Mouse (Mus musculus) MN1 (cell line): ENCODE measurements around the gene Arhgap9.
A peak's percentile ranks its signal among the peaks of the same experiment; 100 is the strongest.
"Not testable (repeated sequence)": the region's sequence is repeated elsewhere in the genome, so short reads cannot be mapped to it uniquely, and the experiment has no call there.

ENCODE experiments used
- DNase-seq: peaks from one replicate; pipeline ENCODE4 v3.0.0-alpha.2; 2016; ENCODE audit warnings: low spot score

Gene Arhgap9

DNA sequence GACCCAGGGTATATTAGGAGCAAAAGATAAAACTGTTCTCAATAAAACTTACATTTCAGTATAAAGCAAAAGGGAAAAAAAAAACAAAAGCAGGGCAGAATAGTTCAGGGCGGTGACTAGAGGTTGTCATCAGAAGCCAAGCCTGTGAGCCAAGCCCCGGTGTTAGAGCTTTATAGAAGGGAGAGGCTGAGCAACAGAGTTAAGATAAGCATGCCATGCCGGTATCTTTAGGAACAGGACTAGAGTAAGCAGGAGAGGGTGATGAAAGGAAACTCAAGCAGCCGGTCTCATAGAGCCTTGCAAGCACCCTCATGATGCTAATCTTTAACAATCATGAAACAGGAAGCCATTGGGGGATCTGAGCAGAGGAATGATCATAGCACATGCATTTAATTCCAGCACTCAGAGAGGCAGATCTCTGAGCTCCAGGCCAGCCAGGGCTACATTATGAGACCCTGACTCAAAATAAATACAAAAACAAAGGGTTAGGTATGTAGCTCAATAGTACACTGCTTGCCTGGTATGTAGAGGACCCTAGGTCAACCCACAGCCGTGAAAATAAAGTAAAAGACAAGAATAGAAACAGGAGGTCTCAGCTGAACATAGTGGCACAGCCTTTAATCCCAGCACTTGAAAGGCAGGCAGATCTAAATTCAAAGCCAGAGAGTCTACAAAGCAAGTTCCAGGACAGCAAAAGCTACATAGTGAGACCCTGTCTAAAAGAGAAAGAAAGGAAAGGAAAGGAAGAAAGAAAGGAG lies 29.7 kb upstream of the Arhgap9 start:
- peak; percentile 54 for DNase-seq

DNA sequence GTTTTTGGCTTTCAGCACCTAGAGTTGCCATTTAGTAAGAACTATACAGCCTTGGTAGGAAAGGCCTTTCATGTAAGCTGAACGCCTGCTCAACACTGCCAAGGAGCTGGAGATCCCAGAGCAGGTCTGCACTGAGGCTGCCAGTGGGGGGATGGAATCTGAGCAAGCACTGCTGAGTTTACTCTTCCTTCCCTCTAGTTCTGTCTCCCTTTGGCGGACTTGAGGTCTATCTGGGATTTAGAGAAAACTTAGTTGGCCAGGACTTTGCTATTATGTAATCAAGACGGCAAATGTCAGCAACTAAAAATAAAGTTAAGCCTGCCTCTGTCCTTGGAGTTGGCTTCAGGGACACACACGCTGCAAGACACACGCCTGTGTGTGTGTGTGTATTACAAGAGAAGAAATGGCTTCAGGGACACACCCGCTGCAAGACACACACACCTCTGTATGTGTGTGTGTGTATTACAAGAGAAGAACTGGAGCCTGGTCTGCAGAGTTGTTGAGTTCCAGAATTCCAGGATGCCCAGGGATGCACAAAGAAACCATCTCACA lies 28.7 kb upstream of the Arhgap9 start:
- no peak for DNase-seq

DNA sequence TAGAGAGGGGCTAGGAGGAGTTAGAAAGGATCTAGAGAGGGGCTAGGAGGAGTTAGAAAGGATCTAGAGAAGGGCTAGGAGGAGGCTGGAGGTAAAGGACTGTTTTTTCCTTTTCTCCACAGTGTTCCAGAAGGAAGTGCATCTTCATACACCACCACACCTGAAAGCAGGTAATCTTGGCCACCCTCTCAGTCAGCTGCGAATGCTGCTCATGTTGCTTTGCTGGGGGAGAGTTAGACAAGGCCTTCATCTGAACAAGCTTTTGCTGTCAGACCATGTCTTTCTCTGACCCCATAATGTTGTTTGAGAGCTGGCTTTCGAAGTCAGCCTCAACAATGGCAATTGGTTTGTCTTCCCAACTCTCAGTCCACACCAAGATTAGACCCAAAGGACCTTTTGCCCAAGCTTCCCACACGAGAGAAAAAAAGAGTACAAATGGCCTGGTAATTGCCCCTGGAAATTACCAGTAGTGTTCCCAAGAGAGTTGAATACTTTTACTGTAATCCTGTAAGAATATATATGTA lies 28.1 kb upstream of the Arhgap9 start:
- no peak for DNase-seq

DNA sequence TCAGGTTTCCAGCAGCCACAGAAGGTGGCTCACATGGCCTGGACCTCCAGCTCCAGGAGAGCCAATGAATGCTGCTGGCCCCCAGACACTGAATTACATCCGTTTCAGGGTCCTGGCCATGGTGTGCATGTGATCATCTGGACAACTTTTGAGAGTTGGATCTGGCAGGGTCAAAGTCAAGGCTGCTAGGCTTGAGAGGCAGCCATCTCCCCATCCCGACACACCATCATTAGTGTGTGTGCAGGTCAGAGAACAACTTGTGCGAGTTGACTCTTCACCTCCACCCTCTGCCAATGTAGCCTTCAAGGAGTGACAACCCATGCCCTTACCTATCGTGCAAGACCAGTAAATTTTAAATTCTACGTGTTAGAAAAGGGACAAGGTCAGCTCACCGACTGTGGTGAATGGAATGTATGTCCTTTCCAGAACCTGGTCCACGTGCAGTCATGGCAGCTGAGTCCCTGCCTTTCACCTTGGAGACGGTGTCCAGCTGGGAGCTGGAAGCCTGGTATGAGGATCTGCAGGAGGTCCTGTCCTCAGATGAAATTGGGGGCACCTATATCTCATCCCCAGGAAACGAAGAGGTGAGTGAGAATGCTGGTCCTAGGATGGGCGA lies 26.8 kb upstream of the Arhgap9 start:
- no peak for DNase-seq

DNA sequence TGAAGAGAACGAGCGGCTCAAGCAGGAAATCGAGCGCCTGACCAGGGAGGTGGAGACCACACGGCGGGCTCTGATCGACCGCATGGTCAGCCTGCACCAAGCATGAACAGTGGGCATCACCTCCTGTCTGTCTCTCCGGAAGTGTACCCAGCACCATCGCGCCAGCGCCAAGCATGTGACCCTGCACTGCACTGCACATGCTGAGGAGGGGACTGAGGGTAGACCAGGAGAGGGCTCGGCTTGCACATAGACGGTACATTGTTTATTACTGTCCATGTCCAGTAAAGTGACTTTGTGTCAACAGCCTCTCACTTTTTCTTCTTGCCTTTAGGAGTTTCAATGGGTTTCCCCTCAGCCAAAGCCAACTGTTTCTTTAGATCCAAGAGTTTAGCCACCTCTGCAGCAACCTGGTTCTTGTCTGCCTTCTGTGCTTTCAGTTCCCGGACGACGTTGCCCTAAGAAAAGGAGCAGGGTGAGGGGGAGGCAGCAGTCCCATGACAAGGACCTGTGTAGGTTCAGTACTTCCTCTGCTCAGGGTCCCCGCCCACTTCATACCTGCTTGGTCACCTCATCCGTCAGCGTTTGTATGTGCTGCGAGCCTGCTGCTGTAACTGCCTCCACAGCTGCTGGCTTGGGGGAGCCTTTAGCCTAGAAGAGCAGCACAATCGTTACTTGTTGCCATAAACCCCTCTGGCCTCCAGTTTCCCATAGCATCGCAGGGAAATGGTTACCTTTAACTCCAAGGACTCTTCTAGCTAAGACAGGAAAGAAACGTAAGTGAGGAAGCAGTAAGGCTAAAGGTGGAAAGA lies 25.6 kb upstream of the Arhgap9 start:
- DNase-seq: no peak

DNA sequence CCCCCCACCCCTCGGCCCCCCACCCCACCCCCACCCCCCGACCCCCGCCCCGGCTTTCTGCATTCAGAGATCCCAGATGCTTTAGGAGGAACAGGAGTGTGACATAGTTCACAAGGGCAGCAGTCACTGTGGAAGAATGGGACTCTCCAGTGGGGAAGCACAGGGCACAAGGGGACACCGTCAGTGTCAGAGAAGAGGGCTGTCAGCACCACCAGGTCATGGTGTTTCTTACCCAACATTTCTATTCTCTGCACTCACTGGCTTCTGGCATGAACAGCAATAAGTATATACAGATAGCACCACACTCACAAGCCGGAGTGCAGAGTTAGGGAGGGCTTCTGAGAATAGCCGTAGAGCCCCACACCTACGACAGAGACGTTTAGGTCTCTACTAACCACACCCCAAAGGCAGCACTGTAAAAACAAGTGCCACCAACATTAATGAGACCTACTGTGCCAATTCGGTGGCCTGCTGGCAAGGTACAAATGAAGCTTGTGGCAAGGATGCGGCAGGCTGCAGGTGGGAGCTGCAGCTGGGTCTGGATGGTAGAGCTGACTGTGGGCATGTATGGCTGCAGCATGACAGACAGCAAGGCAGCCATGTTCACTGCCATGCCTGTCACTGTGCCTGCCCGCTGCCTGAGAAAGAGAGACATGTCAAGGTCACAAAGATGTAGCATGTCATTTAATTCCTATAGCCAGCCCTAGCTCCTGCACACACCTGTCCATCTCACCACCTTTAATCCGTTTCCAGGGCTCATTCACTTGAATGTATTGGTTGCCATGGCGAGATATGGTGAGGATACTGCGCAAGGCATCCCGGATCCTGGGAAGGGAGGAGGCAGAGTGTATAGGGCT lies 24.5 kb upstream of the Arhgap9 start:
- DNase-seq: no peak

DNA sequence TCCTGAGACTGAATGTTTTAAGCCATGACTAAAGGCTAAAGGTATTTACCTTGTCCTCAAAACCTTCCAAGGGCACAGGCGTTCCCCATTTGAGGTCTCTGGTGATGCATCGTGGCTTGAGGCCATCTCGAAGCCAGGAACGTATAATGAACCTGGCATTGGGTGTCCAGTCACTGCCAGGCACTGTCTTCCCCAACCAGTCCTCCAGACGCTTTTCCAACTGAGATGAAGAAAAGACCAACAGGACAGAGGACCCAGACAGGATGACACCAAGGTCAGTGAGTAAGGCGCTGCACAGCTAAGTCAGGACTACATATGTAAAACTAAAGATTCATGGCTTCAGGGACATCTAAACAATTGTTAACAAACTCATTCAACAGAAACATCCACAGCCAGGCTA lies 21.4 kb upstream of the Arhgap9 start:
- no peak for DNase-seq

DNA sequence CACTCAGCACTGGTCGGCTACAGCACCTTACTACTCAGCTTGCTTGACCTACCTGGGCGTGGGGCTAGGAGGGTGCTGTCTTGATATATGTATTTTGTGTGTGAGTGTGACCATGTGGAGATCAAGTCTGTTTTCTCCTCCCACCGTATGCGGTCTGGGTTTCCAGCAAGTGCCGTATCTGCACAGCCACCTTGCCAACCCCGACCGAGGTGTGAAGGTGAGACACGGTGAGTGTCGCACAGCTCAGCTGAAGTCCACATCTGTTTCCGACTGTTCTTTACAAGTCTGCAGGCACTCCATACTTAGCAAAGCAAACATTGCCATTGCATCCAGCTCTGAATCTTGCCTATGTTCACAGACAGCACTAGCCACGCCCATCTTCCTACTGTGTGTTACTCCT lies 18.6 kb upstream of the Arhgap9 start:
- no peak for DNase-seq

DNA sequence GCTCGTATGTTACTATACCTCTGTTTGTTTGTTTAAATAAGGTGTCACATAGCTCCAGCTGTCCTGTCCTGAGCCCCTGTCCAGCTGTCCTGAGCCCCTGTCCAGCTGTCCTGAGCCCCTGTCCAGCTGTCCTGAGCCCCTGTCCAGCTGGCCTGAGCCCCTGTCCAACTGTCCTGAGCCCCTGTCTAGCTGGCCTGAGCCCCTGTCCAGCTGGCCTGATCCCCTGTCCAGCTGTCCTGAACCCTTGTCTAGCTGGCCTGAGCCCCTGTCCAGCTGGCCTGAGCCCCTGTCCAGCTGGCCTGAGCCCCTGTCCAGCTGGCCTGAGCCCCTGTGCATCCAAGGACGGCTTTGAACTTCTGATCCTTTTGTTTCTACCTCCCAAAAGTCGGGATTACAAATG lies 12.6 kb upstream of the Arhgap9 start:
- DNase-seq: not testable (repeated sequence)

DNA sequence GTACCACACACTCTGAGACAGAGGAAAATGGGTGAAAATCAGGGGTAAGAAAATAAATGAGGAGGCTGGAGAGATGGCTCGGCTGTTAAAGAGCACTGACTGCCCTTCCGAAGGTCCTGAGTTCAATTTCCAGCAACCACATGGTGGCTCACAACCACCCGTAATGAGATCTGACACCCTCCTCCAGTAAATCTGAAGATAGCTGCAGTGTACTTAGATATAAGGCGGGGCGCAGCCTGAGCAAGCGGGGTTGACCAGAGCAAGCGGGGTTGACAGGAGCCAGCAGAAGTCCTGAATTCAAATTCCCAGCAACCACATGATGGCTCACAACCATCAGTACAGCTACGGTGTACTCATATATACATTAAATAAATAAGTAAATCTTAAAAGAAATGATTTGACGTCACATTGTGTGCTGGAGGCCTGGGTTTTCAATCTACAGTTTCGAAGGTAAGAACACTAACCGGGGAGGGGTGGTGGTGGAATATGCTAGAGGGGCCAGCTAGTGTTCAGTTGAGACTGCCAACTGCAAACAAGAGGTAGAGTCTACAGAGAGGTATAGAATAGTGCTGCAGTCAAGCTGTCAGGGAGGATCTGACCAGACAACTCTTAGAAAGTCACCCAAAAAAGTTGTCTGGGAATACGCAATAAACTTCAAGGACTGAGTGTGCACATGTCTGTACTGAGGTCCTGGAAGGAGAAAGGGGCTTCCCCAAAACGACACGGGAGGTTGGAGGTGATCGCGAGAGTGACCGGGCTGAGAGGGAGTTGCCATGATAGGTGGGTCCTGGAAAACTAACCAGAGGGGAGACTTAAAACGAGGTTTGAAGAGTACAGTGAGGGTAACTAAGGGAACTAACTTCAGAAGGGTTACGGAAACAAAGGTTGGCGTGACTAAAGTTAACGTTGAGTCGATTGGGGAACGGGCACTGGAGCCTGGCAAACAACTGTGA lies 11.0 kb upstream of the Arhgap9 start:
- peak; percentile 95 for DNase-seq

DNA sequence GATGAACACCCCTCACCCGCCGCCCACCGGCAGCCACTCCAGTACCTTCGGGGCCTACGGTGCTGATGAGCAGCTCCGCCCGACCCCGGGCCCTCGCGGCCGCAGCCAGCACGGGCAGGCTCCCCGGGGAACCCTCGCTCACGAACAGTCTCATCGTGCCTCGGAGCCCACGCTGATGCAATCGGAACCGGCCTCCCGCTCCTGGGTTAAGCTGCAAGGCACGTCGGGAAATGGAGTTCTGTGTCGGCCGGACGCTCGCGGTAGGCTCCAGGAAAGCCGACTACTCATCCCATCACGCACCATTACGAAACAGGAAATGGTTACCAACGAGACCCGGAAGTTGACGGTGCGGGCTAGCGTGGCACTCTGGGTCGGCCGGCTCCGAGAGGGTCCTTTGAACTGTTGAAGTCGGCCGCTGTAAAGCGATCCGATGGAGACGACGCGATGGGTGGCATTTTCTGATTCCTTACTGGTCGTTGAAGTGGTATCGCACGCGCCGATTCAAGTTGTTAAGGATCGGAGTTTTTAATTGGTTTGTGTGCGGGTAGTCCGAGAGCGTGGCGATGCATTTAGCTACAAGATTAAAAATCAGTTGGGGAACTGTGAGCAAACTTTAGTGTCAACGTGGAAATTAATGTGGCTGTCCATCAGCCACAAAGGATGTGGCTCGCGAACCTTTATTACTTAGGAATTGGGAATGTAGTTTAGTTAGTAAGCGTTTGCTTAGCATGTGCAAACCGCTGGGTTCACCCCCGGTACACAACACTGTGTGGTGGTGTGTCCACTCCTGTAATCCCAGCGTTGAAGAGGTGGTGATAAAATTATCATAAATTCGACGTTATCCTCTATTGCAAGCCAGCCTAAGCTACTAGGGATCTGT lies 10.0 kb upstream of the Arhgap9 start, which contains the start of gene Mars:
Mars (minus strand) TSS at position 311 of the 880 bp plus-strand sequence.
- DNase-seq: peak; percentile 99

DNA sequence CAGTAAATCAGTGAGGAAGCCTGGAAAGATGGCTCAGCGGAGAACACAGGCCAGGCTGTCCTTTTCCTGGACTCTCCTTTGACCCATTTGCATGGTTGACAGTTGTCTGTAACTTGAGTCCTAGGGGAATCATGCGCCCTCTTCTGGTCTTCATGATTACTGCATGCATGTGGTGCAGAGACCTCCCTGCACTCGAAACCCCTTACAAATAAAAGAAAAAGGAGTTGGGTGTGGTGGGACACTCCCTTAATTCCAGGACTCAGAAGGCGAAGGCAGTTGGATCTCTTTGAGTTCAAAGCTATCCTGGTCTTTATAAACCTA lies 9.4 kb upstream of the Arhgap9 start:
- peak; percentile 96 for DNase-seq

DNA sequence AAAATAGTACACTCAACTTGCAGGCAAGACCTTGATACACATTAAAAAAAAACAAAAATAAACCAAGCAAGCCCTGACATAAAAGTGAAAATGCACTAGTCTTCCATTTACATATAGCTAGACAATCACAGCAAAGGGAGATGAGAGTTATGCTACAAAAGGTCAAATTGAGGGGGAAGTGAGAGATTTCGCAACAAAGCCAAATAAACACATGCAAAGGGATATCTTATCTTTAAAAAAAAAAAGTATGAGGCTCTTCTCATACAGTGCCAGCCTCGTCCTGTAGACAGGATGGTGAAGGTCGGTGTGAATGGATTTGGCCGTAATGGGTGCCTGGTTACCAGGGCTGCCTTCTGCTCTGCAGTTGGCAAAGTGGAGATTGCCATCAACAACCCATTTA lies 8.9 kb upstream of the Arhgap9 start:
- no peak for DNase-seq

DNA sequence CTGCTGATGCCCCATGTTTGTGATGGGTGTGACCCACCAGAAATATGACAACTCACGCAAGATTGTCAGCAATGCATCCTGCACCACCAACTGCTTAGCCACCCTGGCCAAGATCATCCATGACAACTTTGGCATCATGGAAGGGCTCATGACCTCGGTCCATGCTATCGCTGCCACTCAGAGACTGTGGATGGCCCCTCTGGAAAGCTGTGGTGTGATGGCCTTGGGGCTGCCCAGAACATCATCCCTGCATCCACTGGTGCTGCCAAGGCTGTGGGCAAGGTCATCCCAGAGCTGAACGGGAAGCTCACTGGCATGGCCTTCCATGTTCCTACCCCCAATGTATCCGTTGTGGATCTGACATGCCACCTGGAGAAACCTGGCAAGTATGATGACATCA lies 8.2 kb upstream of the Arhgap9 start:
- not testable (repeated sequence) for DNase-seq

DNA sequence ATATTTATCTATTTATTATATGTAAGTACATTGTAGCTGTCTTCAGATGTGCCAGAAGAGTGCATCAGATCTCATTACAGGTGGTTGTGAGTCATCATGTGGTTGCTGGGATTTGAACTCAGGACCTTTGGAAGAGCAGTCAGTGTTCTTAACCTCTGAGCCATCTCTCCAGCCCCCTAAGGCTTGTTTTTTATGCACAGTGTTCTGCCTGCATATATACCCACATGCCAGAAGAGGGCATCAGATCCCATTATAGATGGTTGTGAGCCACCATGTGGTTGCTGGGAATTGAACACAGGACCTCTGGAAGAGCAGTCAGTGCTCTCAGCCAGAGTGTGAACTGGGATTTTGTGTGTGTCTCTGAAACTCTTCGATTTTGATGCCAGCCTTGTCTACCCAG lies 6.8 kb upstream of the Arhgap9 start:
- DNase-seq: not testable (repeated sequence)

DNA sequence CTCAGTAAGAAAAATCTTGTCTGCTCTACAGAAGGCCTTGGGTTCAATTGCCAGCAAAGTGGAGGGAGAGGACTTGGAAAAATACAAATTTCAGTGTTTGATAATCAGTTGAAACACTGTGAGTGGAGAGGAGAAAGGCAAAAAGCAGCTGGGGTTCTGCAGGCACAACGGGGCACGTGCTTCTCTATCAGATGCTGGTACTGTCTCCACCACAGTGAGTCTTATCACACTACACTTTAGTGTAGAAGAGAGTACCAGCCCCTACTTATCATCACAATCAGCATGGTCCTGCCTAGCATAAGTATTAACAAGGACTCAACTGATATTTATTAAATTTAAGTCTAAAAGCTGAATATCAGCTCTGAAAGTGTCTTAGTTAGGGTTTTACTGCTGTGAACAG lies 4.5 kb upstream of the Arhgap9 start:
- DNase-seq: no peak

DNA sequence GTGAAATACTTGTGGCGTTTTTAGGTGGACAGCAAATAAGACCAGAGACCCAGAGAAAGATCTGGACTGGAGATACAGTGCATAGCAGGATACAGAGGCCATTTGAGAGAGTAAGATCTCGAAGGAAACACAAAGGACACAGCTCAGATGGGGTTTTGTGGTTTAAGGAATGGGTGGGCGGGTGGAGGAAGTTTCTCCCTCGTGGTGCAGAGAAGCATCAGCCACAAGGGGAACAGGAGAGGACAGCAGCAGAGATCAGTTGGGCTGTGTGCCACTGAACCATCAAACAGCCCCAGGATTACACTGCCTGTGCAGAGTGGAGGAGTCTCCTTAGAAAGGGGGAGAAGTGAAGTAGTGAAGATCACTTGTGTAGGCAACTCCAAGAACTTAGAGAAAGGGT lies 3.8 kb upstream of the Arhgap9 start:
- DNase-seq: no peak

DNA sequence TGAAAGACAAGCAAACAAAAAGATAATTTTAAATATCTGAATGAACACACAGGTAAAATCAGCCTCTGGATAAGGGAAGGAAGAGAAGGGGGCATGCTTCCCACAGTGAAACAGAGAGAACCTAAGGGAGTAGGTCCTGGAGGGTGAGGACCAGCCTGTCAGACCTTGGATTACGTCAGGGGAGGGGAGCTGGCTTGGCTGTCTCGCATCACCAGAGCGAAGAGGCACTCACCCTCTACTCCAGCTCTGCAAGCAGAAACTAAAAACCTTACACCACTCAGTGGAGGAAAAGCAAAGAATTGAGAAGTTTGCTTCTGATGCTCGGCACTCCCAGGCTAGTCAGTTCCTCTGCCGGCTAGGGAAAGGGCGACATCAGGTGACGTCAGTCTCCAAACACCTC lies 1.8 kb upstream of the Arhgap9 start:
- DNase-seq: no peak

DNA sequence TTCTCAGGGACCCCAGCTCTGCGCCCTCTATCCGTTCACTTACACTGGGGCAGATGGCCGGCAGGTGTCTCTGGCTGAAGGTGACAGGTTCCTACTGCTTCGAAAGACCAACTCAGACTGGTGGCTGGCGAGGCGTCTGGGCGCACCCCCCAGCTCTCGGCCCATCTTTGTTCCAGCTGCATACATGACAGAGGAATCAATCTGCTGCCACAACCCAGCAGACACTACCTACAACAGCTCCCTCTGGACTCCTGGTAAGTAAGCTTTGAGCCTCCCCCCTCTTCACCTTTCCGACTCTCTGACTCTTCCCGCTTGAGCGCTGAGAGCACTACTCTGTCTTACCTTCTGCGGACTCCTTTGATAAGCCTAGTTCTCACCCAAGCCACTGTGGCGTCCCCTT lies 414 bp downstream of the Arhgap9 start:
- DNase-seq: no peak
